Mouse (Mus musculus) ES-E14 (cell line): ENCODE data around the gene Phgr1. TPM values are rescaled to one million over a fixed set of nuclear protein-coding genes. Genes with fewer than 3 reads are reported as not detected.

Experiments used
- DNase-seq: peaks from one replicate; pipeline ENCODE4 v3.0.0-alpha.2; 2013; ENCODE audit warnings: low read depth, low spot score
- H3K27ac ChIP-seq: 2 replicates; pipeline ENCODE4 v1.5.1; 2012; ENCODE audit warnings: low read depth, mild to moderate bottlenecking, low read length, moderate library complexity, mixed read lengths; ENCODE audit not compliant: poor library complexity, insufficient read depth, severe bottlenecking
- H3K36me3 ChIP-seq: 2 replicates; pipeline ENCODE4 v1.6.1; 2012; ENCODE audit warnings: mild to moderate bottlenecking, low read length, moderate library complexity, mixed read lengths; ENCODE audit not compliant: control insufficient read depth, poor library complexity, insufficient read depth, severe bottlenecking
- H3K4me1 ChIP-seq, 2 experiments: fragments of 150-350 bp in 1 of 2; sonication (generic) in 1 of 2; 2 replicates each; pipeline ENCODE4 v1.6.1; 2012; ENCODE audit warnings: low read length in 2 of 2, mild to moderate bottlenecking in 1 of 2, mixed read lengths in 1 of 2; ENCODE audit not compliant: control insufficient read depth in 2 of 2, insufficient read depth in 2 of 2, poor library complexity in 1 of 2
- H3K4me3 ChIP-seq, 2 experiments: fragments of 150-350 bp in 1 of 2; sonication (generic) in 1 of 2; 2 replicates each; pipeline ENCODE4 v1.5.1; 2012; ENCODE audit warnings: low read length in 2 of 2, low read depth in 1 of 2, mild to moderate bottlenecking in 1 of 2, mixed read lengths in 1 of 2; ENCODE audit not compliant: insufficient read depth in 1 of 2, poor library complexity in 1 of 2, severe bottlenecking in 1 of 2
- H3K9ac ChIP-seq: 2 replicates; pipeline ENCODE4 v1.6.1; 2012; ENCODE audit warnings: low read depth, mild to moderate bottlenecking, low read length, mixed read lengths; ENCODE audit not compliant: poor library complexity, insufficient read depth, severe bottlenecking
- H3K9me3 ChIP-seq: fragments of 150-350 bp; sonication (generic); 2 replicates; pipeline ENCODE4 v1.6.1; 2012; ENCODE audit warnings: low read depth, mild to moderate bottlenecking, low read length; ENCODE audit not compliant: control insufficient read depth, insufficient read depth
- CHD2 ChIP-seq: IDR thresholded peaks from 2 replicates; pipeline ENCODE4 v1.6.1; 2014; ENCODE audit warnings: mild to moderate bottlenecking, low read depth, low read length, inconsistent platforms
- HCFC1 ChIP-seq: IDR thresholded peaks from 2 replicates; pipeline ENCODE4 v1.6.1; 2012; ENCODE audit warnings: low read length, inconsistent platforms, borderline replicate concordance; ENCODE audit not compliant: insufficient read depth
- MAFK ChIP-seq: IDR thresholded peaks from 2 replicates; pipeline ENCODE4 v1.6.1; 2014; ENCODE audit warnings: mild to moderate bottlenecking, low read depth, low read length, inconsistent platforms; ENCODE audit not compliant: insufficient read depth
- ZC3H11A ChIP-seq: IDR thresholded peaks from 2 replicates; pipeline ENCODE4 v1.6.1; 2012; ENCODE audit warnings: low read depth, mild to moderate bottlenecking, inconsistent platforms, low read length, borderline replicate concordance
- ZNF384 ChIP-seq: IDR thresholded peaks from 2 replicates; pipeline ENCODE4 v1.6.1; 2012; ENCODE audit warnings: low read depth, low read length, inconsistent platforms
- in situ Hi-C, 2 experiments: fragments of 600-800 bp; cut with MboI; formaldehyde crosslinking; loops; one replicate each; pipeline ENCODE4 v1.15.1; 2025; ENCODE audit warnings: low sequenced_read_pairs in 2 of 2, inconsistent platforms in 1 of 2; ENCODE audit not compliant: unreplicated experiment in 2 of 2
- total RNA-seq: library from RNA; depleted of rRNA; stranded (reverse); fragments of 300-350 nt; gene quantifications from 2 replicates; pipeline ENCODE4 v1.2.3, GENCODE M21; 2012; rRNA removed

The Phgr1 gene
- total RNA-seq, 1 experiment, result not detected

- H3K9me3 ChIP-seq, result no peaks in the 10 kb centered on the region
- no peak overlapping the region for H3K9ac ChIP-seq
- H3K4me1 ChIP-seq, result no peaks in the 10 kb centered on the region
- no peak overlapping the region for H3K4me3 ChIP-seq
- no peak overlapping the region for H3K27ac ChIP-seq
- no peak for DNase-seq
- peaks cover 28% of the 10 kb centered on the region for H3K36me3 ChIP-seq
- in situ Hi-C loops, result no loop called here
- TF ChIP-seq MAFK (no peak), ZNF384 (no peak), HCFC1 (no peak), CHD2 (no peak), ZC3H11A (no peak)
Measured at GRCm38 (mm10) chr2:118824396-118824795, 51.8 kb downstream of the Phgr1 start.

Other genes starting within 250 kb of the Phgr1 start
- gene Bmf, start 223.1 kb upstream of the Phgr1 start, total RNA-seq, result 9.1 and 14.1 TPM in 2 replicates
- 115 and 121 TPM in 2 replicates for gene Bub1b, start 174.6 kb upstream of the Phgr1 start, total RNA-seq
- gene Pak6, start 109.5 kb upstream of the Phgr1 start, total RNA-seq, result 0.85 and 3.1 TPM in 2 replicates
- gene Ankrd63, start 68.8 kb upstream of the Phgr1 start, total RNA-seq, result 0.05 TPM in 1 of 2 replicates, not detected in the other
- gene Plcb2, start 44.3 kb upstream of the Phgr1 start, total RNA-seq, result 0.09 TPM in 1 of 2 replicates, not detected in the other
- gene Inafm2, start 27.0 kb upstream of the Phgr1 start, total RNA-seq, result 2.2 and 2.7 TPM in 2 replicates
- 1.1 and 3.1 TPM in 2 replicates for gene Ccdc9b, start 10.1 kb upstream of the Phgr1 start, total RNA-seq
- 0.21 and 0.31 TPM in 2 replicates for gene Disp2, start 7.0 kb downstream of the Phgr1 start, total RNA-seq
- 36.5 and 43.4 TPM in 2 replicates for gene Knstrn, start 41.2 kb downstream of the Phgr1 start, total RNA-seq
- gene Ivd, start 89.2 kb downstream of the Phgr1 start, total RNA-seq, result 19.6 and 24.9 TPM in 2 replicates
- gene Bahd1, start 127.6 kb downstream of the Phgr1 start, total RNA-seq, result 6.0 and 7.7 TPM in 2 replicates
- 6.1 and 8.3 TPM in 2 replicates for gene Chst14, start 153.7 kb downstream of the Phgr1 start, total RNA-seq